Mouse (Mus musculus): ENCODE data around the gene Kif5c.

- TF ChIP-seq TAL1 (IDR thresholded peaks at IDR 0.05; ENCODE audit: low read length) (no peak), GATA1 (IDR thresholded peaks at IDR 0.05; ENCODE audit: low read length) (no peak)
These were observed 194.9 kb downstream of the Kif5c start for GRCm38 (mm10) chr2:49814011-49814410.

All from erythroblast, embryonic 14.5 days (primary cell).